Mouse (Mus musculus) neural tube, embryonic 14.5 days (tissue): ENCODE measurements around the gene Zfp292. TPM values are rescaled to one million over a fixed set of nuclear protein-coding genes. Genes with fewer than 3 reads are reported as not detected.

Source experiments
- polyA plus RNA-seq: library from polyadenylated mRNA; unstranded; fragments of >200 nt; fragmentation: Nextera tagmentation; extraction: Ambion mirVana; gene quantifications from 2 replicates; pipeline ENCODE4 v1.2.1, GENCODE M21; 2014

Gene Zfp292
- polyA plus RNA-seq, 1 experiment from 2014 or later = 37.7 TPM

Other genes starting within 250 kb of the Zfp292 start
- gene Slc35a1, start 195.5 kb downstream of the Zfp292 start, polyA plus RNA-seq = 51.4 and 55.5 TPM in 2 replicates
- gene Cfap206, start 152.8 kb downstream of the Zfp292 start, polyA plus RNA-seq = 2.0 and 2.3 TPM in 2 replicates
- gene Gm136, start 126.7 kb downstream of the Zfp292 start, polyA plus RNA-seq = not detected in 2 replicates
- 56.6 and 56.8 TPM in 2 replicates for gene Smim8, start 104.5 kb downstream of the Zfp292 start, polyA plus RNA-seq
- gene Cga, start 10.8 kb upstream of the Zfp292 start, polyA plus RNA-seq = not detected in 2 replicates